Mouse (Mus musculus) neural tube, embryonic 14.5 days (tissue): ENCODE results near the gene Ssc5d. TPM values are rescaled to one million over a fixed set of nuclear protein-coding genes. Genes with fewer than 3 reads are reported as not detected.
A peak's percentile ranks its signal among the peaks of the same experiment; 100 is the strongest.

ENCODE experiments used
- ATAC-seq: fragments of 200-750 bp; cut with Nextera tagmentation; 2 replicates; pipeline ENCODE4 v1.8.0; 2017; ENCODE audit warnings: low read depth, mild to moderate bottlenecking, moderate TSS enrichment, moderate library complexity
- H3K27ac ChIP-seq: fragments of 300-500 bp; sonication (generic); 2 replicates; pipeline ENCODE4 v1.5.1; 2014; ENCODE audit warnings: low read depth, mild to moderate bottlenecking, control low read depth, low read length, moderate library complexity, mixed read lengths
- H3K27me3 ChIP-seq: fragments of 300-500 bp; sonication (generic); 2 replicates; pipeline ENCODE4 v1.6.1; 2014; ENCODE audit warnings: low read length; ENCODE audit not compliant: control insufficient read depth, insufficient read depth
- H3K36me3 ChIP-seq: fragments of 300-500 bp; sonication (generic); 2 replicates; pipeline ENCODE4 v1.6.1; 2014; ENCODE audit warnings: low read length, mixed read lengths; ENCODE audit not compliant: control insufficient read depth, insufficient read depth
- H3K4me1 ChIP-seq: fragments of 300-500 bp; sonication (generic); 2 replicates; pipeline ENCODE4 v1.6.1; 2014; ENCODE audit warnings: low read length; ENCODE audit not compliant: control insufficient read depth, insufficient read depth
- H3K4me2 ChIP-seq: fragments of 300-500 bp; sonication (generic); 2 replicates; pipeline ENCODE4 v1.6.1; 2014; ENCODE audit warnings: mild to moderate bottlenecking, low read depth, low read length, control low read depth
- H3K4me3 ChIP-seq: fragments of 300-500 bp; sonication (generic); 2 replicates; pipeline ENCODE4 v1.5.1; 2014; ENCODE audit warnings: low read depth, low read length, control low read depth, mixed read lengths
- H3K9ac ChIP-seq: fragments of 300-500 bp; sonication (generic); replicated peaks from 2 replicates; pipeline ENCODE4 v1.6.1; 2014; ENCODE audit warnings: low read depth, mild to moderate bottlenecking, control low read depth, low read length, mixed read lengths
- H3K9me3 ChIP-seq: fragments of 300-500 bp; sonication (generic); 2 replicates; pipeline ENCODE4 v1.6.1; 2016; ENCODE audit warnings: low read length; ENCODE audit not compliant: control insufficient read depth
- WGBS: fragments of 180-500 bp; shearing (Covaris S2); extraction: QIAGEN DNeasy Blood & Tissue Kit; methylation state at CpG from one replicate; pipeline ENCODE4 v1.1.7; 2014; 5-methylcytosine and 5-hydroxymethylcytosine counted together
- polyA plus RNA-seq: library from polyadenylated mRNA; unstranded; fragments of >200 nt; fragmentation: Nextera tagmentation; extraction: Ambion mirVana; gene quantifications from 2 replicates; pipeline ENCODE4 v1.2.1, GENCODE M21; 2014

Ssc5d gene
- polyA plus RNA-seq, 1 experiment from 2014 or later, result 0.40 TPM

- H3K27me3 ChIP-seq, result no peaks in the 10 kb centered on the region
- peak; percentile 75 for ATAC-seq
- H3K4me3 ChIP-seq, result peak overlapping the region; percentile 69
- H3K4me1 ChIP-seq, result peaks cover 12% of the 10 kb centered on the region
- peaks cover 20% of the 10 kb centered on the region for H3K36me3 ChIP-seq
- H3K9me3 ChIP-seq, result no peaks in the 10 kb centered on the region
- peak overlapping the region; percentile 86 for H3K4me2 ChIP-seq
- peak overlapping the region; percentile 87 for H3K9ac ChIP-seq
- peak overlapping the region; percentile 99 for H3K27ac ChIP-seq
- 6% methylated on average over 14 of the region's 14 CpGs for WGBS
Observed at GRCm38 (mm10) chr7:4915669-4916416, 9.7 kb upstream of the Ssc5d start.

GRCm38 (mm10) chr7:4917494-4917893 is 8.1 kb upstream of the Ssc5d start:
- no peak for ATAC-seq
- no peak overlapping the region for H3K4me2 ChIP-seq
- H3K27me3 ChIP-seq, result no peaks in the 10 kb centered on the region
- 0 out of 2 replicates have a peak overlapping the region, but pooled peaks have one; percentile 87 for H3K9ac ChIP-seq
- WGBS, result 97% methylated on average over 2 of the region's 2 CpGs
- no peak overlapping the region for H3K4me3 ChIP-seq
- no peak overlapping the region for H3K27ac ChIP-seq
- no peaks in the 10 kb centered on the region for H3K9me3 ChIP-seq
- peaks cover 21% of the 10 kb centered on the region for H3K4me1 ChIP-seq
- H3K36me3 ChIP-seq, result peaks cover 21% of the 10 kb centered on the region

GRCm38 (mm10) chr7:4918681-4919080 is 6.9 kb upstream of the Ssc5d start:
- no peaks in the 10 kb centered on the region for H3K27me3 ChIP-seq
- peaks cover 28% of the 10 kb centered on the region for H3K4me1 ChIP-seq
- H3K9me3 ChIP-seq, result no peaks in the 10 kb centered on the region
- H3K27ac ChIP-seq, result no peak overlapping the region
- 98% methylated on average over 15 of the region's 15 CpGs for WGBS
- ATAC-seq, result no peak
- no peak overlapping the region for H3K9ac ChIP-seq
- H3K4me2 ChIP-seq, result no peak overlapping the region
- peaks cover 21% of the 10 kb centered on the region for H3K36me3 ChIP-seq
- no peak overlapping the region for H3K4me3 ChIP-seq

- Histone ChIP-seq H3K27me3 (no peaks in the 10 kb centered on the region), H3K4me3 (no peak overlapping the region), H3K27ac (no peak overlapping the region), H3K9ac (no peak overlapping the region), H3K4me1 (peaks cover 32% of the 10 kb centered on the region), H3K36me3 (peaks cover 21% of the 10 kb centered on the region), H3K4me2 (no peak overlapping the region), H3K9me3 (no peaks in the 10 kb centered on the region)
- 90% methylated on average over 18 of the region's 21 CpGs for WGBS
- ATAC-seq, result no peak
Observed at GRCm38 (mm10) chr7:4919096-4919495, 6.5 kb upstream of the Ssc5d start.

GRCm38 (mm10) chr7:4919971-4920370 is 5.6 kb upstream of the Ssc5d start:
- no peak for ATAC-seq
- Histone ChIP-seq H3K9me3 (no peaks in the 10 kb centered on the region), H3K4me1 (peaks cover 36% of the 10 kb centered on the region), H3K36me3 (peaks cover 21% of the 10 kb centered on the region), H3K4me3 (no peak overlapping the region), H3K27me3 (no peaks in the 10 kb centered on the region), H3K9ac (no peak overlapping the region), H3K27ac (no peak overlapping the region), H3K4me2 (no peak overlapping the region)
- WGBS, result 90% methylated on average over 21 of the region's 21 CpGs

- H3K27ac ChIP-seq, result no peak overlapping the region; the same call in 1 of the 2 replicates
- no peak overlapping the region for H3K4me2 ChIP-seq
- no peak overlapping the region for H3K4me3 ChIP-seq
- whole genome bisulfite sequencing, result 88% methylated on average over 19 of the region's 19 CpGs
- H3K36me3 ChIP-seq, result peaks cover 21% of the 10 kb centered on the region
- no peak overlapping the region for H3K9ac ChIP-seq
- peaks cover 38% of the 10 kb centered on the region for H3K4me1 ChIP-seq
- H3K9me3 ChIP-seq, result no peaks in the 10 kb centered on the region
- no peaks in the 10 kb centered on the region for H3K27me3 ChIP-seq
- no peak for ATAC-seq
Observed at GRCm38 (mm10) chr7:4920496-4920895, 5.1 kb upstream of the Ssc5d start.

GRCm38 (mm10) chr7:4920976-4921823 is 4.4 kb upstream of the Ssc5d start:
- H3K9me3 ChIP-seq, result no peaks in the 10 kb centered on the region
- WGBS, result 58% methylated on average over 22 of the region's 23 CpGs
- H3K4me3 ChIP-seq, result no peak overlapping the region
- H3K4me2 ChIP-seq, result peak overlapping the region; percentile 60; the same call in 1 of the 2 replicates
- H3K27ac ChIP-seq, result peak overlapping the region; percentile 98
- peaks cover 21% of the 10 kb centered on the region for H3K36me3 ChIP-seq
- H3K27me3 ChIP-seq, result no peaks in the 10 kb centered on the region
- no peak overlapping the region for H3K9ac ChIP-seq
- ATAC-seq, result no peak
- peaks cover 44% of the 10 kb centered on the region for H3K4me1 ChIP-seq

GRCm38 (mm10) chr7:4921824-4922482 is 3.6 kb upstream of the Ssc5d start, which contains the start of gene Nat14:
Gene Nat14, plus strand, starts transcription at chr7:4922028.
- H3K9me3 ChIP-seq, result no peaks in the 10 kb centered on the region
- 30% methylated on average over 8 of the region's 8 CpGs for WGBS
- no peak for ATAC-seq
- peaks cover 36% of the 10 kb centered on the region for H3K4me1 ChIP-seq
- H3K27ac ChIP-seq, result peak within 1 kb of the TSS; percentile 98
- H3K9ac ChIP-seq, result peak within 1 kb of the TSS; percentile 32
- peak within 1 kb of the TSS; percentile 25 for H3K4me3 ChIP-seq
- peak within 1 kb of the TSS; percentile 60 for H3K4me2 ChIP-seq
- H3K36me3 ChIP-seq, result peaks cover 21% of the 10 kb centered on the region
- H3K27me3 ChIP-seq, result no peaks in the 10 kb centered on the region
